Mouse (Mus musculus): ENCODE data around the gene Scgb2b24. TPM values are rescaled to one million over a fixed set of nuclear protein-coding genes. Genes with fewer than 3 reads are reported as not detected.

Gene Scgb2b24
- total RNA-seq (2023) = not detected in 2 replicates

DNA sequence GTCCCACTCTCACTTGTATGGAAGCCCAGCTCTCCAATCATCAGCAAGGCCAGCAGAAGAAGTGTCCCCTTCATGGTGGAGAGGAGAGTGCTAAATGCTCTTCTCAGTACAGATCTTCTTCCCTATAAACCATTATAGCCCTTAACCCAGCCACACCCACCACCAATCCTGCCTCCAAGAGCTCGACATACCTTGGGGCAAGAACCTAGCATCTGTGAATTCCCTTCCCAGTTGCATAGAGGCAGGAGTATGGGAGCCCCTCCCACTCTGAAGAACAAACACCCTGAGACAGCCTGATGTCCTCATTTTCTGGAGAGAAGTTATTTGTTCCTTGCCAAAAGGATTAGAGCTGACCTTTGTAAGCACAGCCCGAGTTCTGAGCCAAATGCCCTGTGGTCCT lies at the start of gene Scgb2b24:
Gene Scgb2b24, minus strand, starts transcription at position 101 of the 400 bp plus-strand sequence.

GRCm38 (mm10) chr7:33743499-33743898 lies 4.4 kb upstream of the Scgb2b24 start, which contains the start of gene Scgb1b24:
Scgb1b24 (plus strand) TSS chr7:33743799.

Other genes with a start within 250 kb of the Scgb2b24 start
- gene Scgb2b21, start 218.9 kb downstream of the Scgb2b24 start, total RNA-seq (2023) = not detected in 2 replicates
- not detected in 2 replicates for gene Scgb1b24, start 4.5 kb upstream of the Scgb2b24 start, total RNA-seq (2023)
- gene Scgb2b26, start 205.7 kb upstream of the Scgb2b24 start, total RNA-seq (2023) = not detected in 2 replicates

All from neutrophil, adult 65 days (primary cell).